Mouse (Mus musculus) thymus, adult 2 months (tissue): ENCODE data around the gene Uhrf1. TPM values are rescaled to one million over a fixed set of nuclear protein-coding genes. Genes with fewer than 3 reads are reported as not detected.

Source experiments
- DNase-seq: peaks from one replicate; pipeline ENCODE4 v3.0.0; 2021
- H3K27ac ChIP-seq: fragments of 200-500 bp; 2 replicates; pipeline ENCODE4 v1.5.1; 2012; ENCODE audit warnings: low read length, control low read depth; ENCODE audit not compliant: control insufficient read depth, insufficient read depth
- H3K27me3 ChIP-seq: fragments of 200-500 bp; 2 replicates; pipeline ENCODE4 v1.6.1; 2012; ENCODE audit warnings: mild to moderate bottlenecking, low read length, moderate library complexity, mixed read lengths; ENCODE audit not compliant: control insufficient read depth, insufficient read depth
- H3K36me3 ChIP-seq: fragments of 200-500 bp; 2 replicates; pipeline ENCODE4 v1.6.1; 2012; ENCODE audit warnings: mild to moderate bottlenecking, low read length, moderate library complexity; ENCODE audit not compliant: control insufficient read depth, insufficient read depth
- H3K4me1 ChIP-seq: fragments of 200-500 bp; replicated peaks from 2 replicates; pipeline ENCODE4 v1.6.1; 2012; ENCODE audit warnings: low read length; ENCODE audit not compliant: control insufficient read depth, insufficient read depth
- H3K4me3 ChIP-seq: fragments of 200-500 bp; 2 replicates; pipeline ENCODE4 v1.5.1; 2012; ENCODE audit warnings: mild to moderate bottlenecking, low read length, control low read depth, moderate library complexity; ENCODE audit not compliant: control insufficient read depth, insufficient read depth
- CTCF ChIP-seq: fragments of 200-500 bp; IDR thresholded peaks from 2 replicates; pipeline ENCODE4 v1.5.1; 2012; ENCODE audit warnings: mild to moderate bottlenecking, control low read depth, low read length, moderate library complexity, borderline replicate concordance; ENCODE audit not compliant: control insufficient read depth, poor library complexity, insufficient read depth; ENCODE audit errors: extremely low read depth
- POLR2A ChIP-seq: fragments of 200-500 bp; IDR thresholded peaks from 2 replicates; pipeline ENCODE4 v1.6.1; 2012; ENCODE audit warnings: mild to moderate bottlenecking, low read length, control low read depth, moderate library complexity; ENCODE audit not compliant: control insufficient read depth, poor library complexity, insufficient read depth; ENCODE audit errors: extremely low read depth
- WGBS: fragments of 180-500 bp; shearing (Covaris S2); methylation state at CpG from one replicate; pipeline ENCODE4 v1.1.7; 2018; 5-methylcytosine and 5-hydroxymethylcytosine counted together
- polyA plus RNA-seq: library from polyadenylated mRNA; depleted of rRNA; stranded (reverse); fragments of >200 nt; gene quantifications from 2 replicates; pipeline ENCODE4 v1.2.3, GENCODE M21; 2012

Uhrf1 gene
- polyA plus RNA-seq, 1 experiment = 154 TPM

- H3K36me3 ChIP-seq = no peaks in the 10 kb centered on the region
- DNase-seq = no peak
- H3K4me1 ChIP-seq = peaks cover 11% of the 10 kb centered on the region
- no peaks in the 10 kb centered on the region for H3K27me3 ChIP-seq
- H3K27ac ChIP-seq = no peak overlapping the region
- H3K4me3 ChIP-seq = no peak overlapping the region
- TF ChIP-seq POLR2A = no peak
- TF ChIP-seq CTCF = no peak
These were observed 37.6 kb downstream of the Uhrf1 start for GRCm38 (mm10) chr17:56340717-56341116.

DNA sequence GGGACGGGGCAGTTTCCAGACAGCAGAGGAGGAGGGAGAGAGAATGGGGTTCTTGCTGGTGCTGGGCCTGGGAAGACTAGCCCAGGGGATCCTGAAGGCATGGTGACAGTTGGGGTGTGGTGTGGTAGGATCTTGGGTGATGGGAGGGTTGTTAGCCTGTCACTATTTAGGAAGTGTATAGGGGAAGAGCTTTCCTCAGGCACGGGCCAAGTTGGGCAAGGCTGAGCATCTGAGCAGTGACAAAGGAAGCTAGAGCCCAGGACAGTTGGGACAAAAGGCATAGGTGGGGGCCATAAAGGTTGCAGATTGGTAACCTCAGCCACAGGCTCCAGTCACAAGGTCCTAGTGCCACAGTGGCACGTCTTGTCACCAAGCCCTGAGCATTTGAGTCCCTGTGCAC is 40.3 kb downstream of the Uhrf1 start:
- H3K27ac ChIP-seq = no peak overlapping the region
- TF ChIP-seq CTCF (no peak), POLR2A (no peak)
- no peak for DNase-seq
- H3K27me3 ChIP-seq = no peaks in the 10 kb centered on the region
- H3K36me3 ChIP-seq = no peaks in the 10 kb centered on the region
- WGBS = 83% methylated on average over 3 of the region's 3 CpGs
- H3K4me3 ChIP-seq = no peak overlapping the region
- peaks cover 8% of the 10 kb centered on the region for H3K4me1 ChIP-seq

- Histone ChIP-seq H3K4me3 (no peak overlapping the region), H3K27ac (no peak overlapping the region), H3K4me1 (peaks cover 8% of the 10 kb centered on the region), H3K27me3 (no peaks in the 10 kb centered on the region), H3K36me3 (no peaks in the 10 kb centered on the region)
- TF ChIP-seq CTCF = no peak
- TF ChIP-seq POLR2A = no peak
- WGBS = 85% methylated on average over 2 of the region's 2 CpGs
- DNase-seq = no peak
These were observed 42.2 kb downstream of the Uhrf1 start for GRCm38 (mm10) chr17:56345364-56345763.

GRCm38 (mm10) chr17:56348128-56348527 is 45.0 kb downstream of the Uhrf1 start:
- DNase-seq = no peak
- WGBS = 97% methylated on average over 4 of the region's 4 CpGs
- H3K36me3 ChIP-seq = peaks cover 9% of the 10 kb centered on the region
- no peak overlapping the region for H3K27ac ChIP-seq
- H3K27me3 ChIP-seq = no peaks in the 10 kb centered on the region
- H3K4me3 ChIP-seq = no peak overlapping the region
- no peak for TF ChIP-seq POLR2A
- no peaks in the 10 kb centered on the region for H3K4me1 ChIP-seq

GRCm38 (mm10) chr17:56348586-56348985 is 45.5 kb downstream of the Uhrf1 start:
- H3K36me3 ChIP-seq = peaks cover 13% of the 10 kb centered on the region

DNA sequence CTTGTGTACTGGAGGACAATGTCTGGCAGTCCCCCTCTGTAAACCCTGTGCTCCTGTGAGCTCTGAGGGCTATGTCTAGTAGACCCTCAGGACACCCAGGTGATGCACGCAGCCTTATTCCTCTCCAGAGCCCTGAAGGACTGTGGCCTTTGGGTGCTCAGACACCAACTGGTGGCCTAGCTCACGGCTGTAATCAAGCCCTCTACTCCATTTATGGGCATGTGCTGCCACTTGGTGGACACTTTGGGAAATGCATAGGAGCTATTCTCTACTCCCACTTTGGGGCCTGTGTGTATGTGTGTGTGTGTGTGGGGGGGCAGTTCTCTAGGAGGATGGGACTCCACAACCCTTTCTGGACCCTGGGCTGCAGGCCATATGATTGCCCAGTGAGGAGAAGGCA is 47.6 kb downstream of the Uhrf1 start:
- Histone ChIP-seq H3K4me3 (no peak overlapping the region), H3K4me1 (no peaks in the 10 kb centered on the region), H3K36me3 (peaks cover 23% of the 10 kb centered on the region), H3K27ac (no peak overlapping the region), H3K27me3 (no peaks in the 10 kb centered on the region)
- DNase-seq = peak; percentile 84
- peak; percentile 58; the same call in 1 of the 2 replicates for TF ChIP-seq CTCF
- no peak for TF ChIP-seq POLR2A
- WGBS = 36% methylated on average over 2 of the region's 2 CpGs

More at GRCm38 (mm10) chr17:56348586-56348985, 45.5 kb downstream of the Uhrf1 start:
- Histone ChIP-seq H3K27me3 (no peaks in the 10 kb centered on the region), H3K27ac (no peak overlapping the region), H3K4me1 (no peaks in the 10 kb centered on the region), H3K4me3 (no peak overlapping the region)
- no peak for TF ChIP-seq CTCF
- TF ChIP-seq POLR2A = no peak
- no peak for DNase-seq
